Mouse (Mus musculus) CH12.LX (cell line): ENCODE results near the gene Hist1h2bg. TPM values are rescaled to one million over a fixed set of nuclear protein-coding genes. Genes with fewer than 3 reads are reported as not detected.
"Not testable (repeated sequence)": the region's sequence is repeated elsewhere in the genome, so short reads cannot be mapped to it uniquely, and the experiment has no call there.

Experiments used
- DNase-seq: peaks from one replicate; pipeline ENCODE4 v3.0.0-alpha.2; 2013; ENCODE audit errors: extremely low read depth
- H3K27ac ChIP-seq: 2 replicates; pipeline ENCODE4 v1.5.1; 2012; ENCODE audit warnings: low read depth, mild to moderate bottlenecking, control low read depth, moderate library complexity; ENCODE audit not compliant: insufficient read depth
- H3K27me3 ChIP-seq: replicated peaks from 2 replicates; pipeline ENCODE3; 2012; ENCODE audit warnings: inconsistent platforms
- H3K36me3 ChIP-seq, 2 experiments: replicated peaks in 1 of 2; 2 replicates each; pipeline versions ENCODE3 to v1.6.1; 2012; ENCODE audit warnings: inconsistent platforms in 1 of 2, low read length in 1 of 2, mild to moderate bottlenecking in 1 of 2, mixed read lengths in 1 of 2, moderate library complexity in 1 of 2; ENCODE audit not compliant: control insufficient read depth in 1 of 2, insufficient read depth in 1 of 2
- H3K4me1 ChIP-seq, 2 experiments: 2 replicates each; pipeline ENCODE4 v1.6.1; 2012; ENCODE audit warnings: inconsistent platforms in 1 of 2, moderate library complexity in 1 of 2; ENCODE audit not compliant: insufficient read depth in 2 of 2, control insufficient read depth in 1 of 2
- H3K4me2 ChIP-seq: 2 replicates; pipeline ENCODE4 v1.6.1; 2012; ENCODE audit warnings: low read depth, mild to moderate bottlenecking, control low read depth; ENCODE audit not compliant: poor library complexity, insufficient read depth, severe bottlenecking
- H3K4me3 ChIP-seq, 3 experiments: fragments of 150-350 bp in 1 of 3; sonication (generic) in 1 of 3; replicated peaks in 1 of 3; 2 replicates each; pipeline versions ENCODE3 to v1.5.1; 2011 to 2012; ENCODE audit warnings: low read depth in 2 of 3, low read length in 2 of 3, mild to moderate bottlenecking in 2 of 3, moderate library complexity in 2 of 3, control low read depth in 1 of 3, improper control_type of control experiment in 1 of 3, inconsistent platforms in 1 of 3, mixed read lengths in 1 of 3; ENCODE audit not compliant: poor library complexity in 1 of 3
- H3K79me2 ChIP-seq: replicated peaks from 2 replicates; pipeline ENCODE4 v1.6.1; 2012; ENCODE audit warnings: mild to moderate bottlenecking, moderate library complexity; ENCODE audit not compliant: control insufficient read depth, poor library complexity, insufficient read depth, severe bottlenecking; ENCODE audit errors: extremely low read depth
- H3K9ac ChIP-seq: 2 replicates; pipeline ENCODE4 v1.6.1; 2012; ENCODE audit warnings: low read depth, mild to moderate bottlenecking, control low read depth, moderate library complexity; ENCODE audit not compliant: insufficient read depth
- H3K9me3 ChIP-seq: replicated peaks from 2 replicates; pipeline ENCODE3; 2012; ENCODE audit warnings: low read length, inconsistent platforms, mixed read lengths
- CHD1 ChIP-seq: IDR thresholded peaks from 2 replicates; pipeline ENCODE4 v1.6.1; 2012; ENCODE audit warnings: low read depth, low read length, improper control_type of control experiment, inconsistent platforms
- E2F4 ChIP-seq: IDR thresholded peaks from 2 replicates; pipeline ENCODE4 v1.6.1; 2011; ENCODE audit warnings: low read depth, low read length, improper control_type of control experiment; ENCODE audit not compliant: insufficient replicate concordance
- ELF1 ChIP-seq: IDR thresholded peaks from 2 replicates; pipeline ENCODE4 v1.6.1; 2014; ENCODE audit warnings: low read depth, mild to moderate bottlenecking, inconsistent platforms, low read length, improper control_type of control experiment
- EP300 ChIP-seq: IDR thresholded peaks from 2 replicates; pipeline ENCODE4 v1.6.1; 2011; ENCODE audit warnings: low read length, improper control_type of control experiment
- GABPA ChIP-seq: IDR thresholded peaks from 2 replicates; pipeline ENCODE4 v1.6.1; 2012; ENCODE audit warnings: low read depth, low read length, improper control_type of control experiment, inconsistent platforms; ENCODE audit not compliant: insufficient replicate concordance
- IRF4 ChIP-seq: IDR thresholded peaks from 2 replicates; pipeline ENCODE4 v1.6.1; 2014; ENCODE audit warnings: low read depth, mild to moderate bottlenecking, inconsistent platforms, low read length, improper control_type of control experiment
- MAFK ChIP-seq: IDR thresholded peaks from 2 replicates; pipeline ENCODE4 v1.6.1; 2011; ENCODE audit warnings: low read length, improper control_type of control experiment; ENCODE audit not compliant: insufficient replicate concordance
- MAZ ChIP-seq: IDR thresholded peaks from 2 replicates; pipeline ENCODE4 v1.6.1; 2012; ENCODE audit warnings: low read depth, mild to moderate bottlenecking, inconsistent platforms, low read length, improper control_type of control experiment, moderate library complexity
- MYC ChIP-seq: IDR thresholded peaks from 2 replicates; pipeline ENCODE4 v1.6.1; 2011; ENCODE audit warnings: low read depth, mild to moderate bottlenecking, improper control_type of control experiment, low read length
- NRF1 ChIP-seq: IDR thresholded peaks from 2 replicates; pipeline ENCODE4 v1.6.1; 2014; ENCODE audit warnings: low read depth, mild to moderate bottlenecking, inconsistent platforms, low read length, improper control_type of control experiment, moderate library complexity
- PAX5 ChIP-seq: IDR thresholded peaks from 2 replicates; pipeline ENCODE4 v1.6.1; 2012; ENCODE audit warnings: low read length, inconsistent platforms, mixed read lengths
- POLR2A ChIP-seq: IDR thresholded peaks from 2 replicates; pipeline ENCODE4 v1.6.1; 2011; ENCODE audit warnings: low read depth, mild to moderate bottlenecking, improper control_type of control experiment, low read length
- POLR2AphosphoS2 ChIP-seq: IDR thresholded peaks from 2 replicates; pipeline ENCODE4 v1.6.1; 2011; ENCODE audit warnings: low read depth, low read length, improper control_type of control experiment
- SIN3A ChIP-seq: IDR thresholded peaks from 2 replicates; pipeline ENCODE4 v1.6.1; 2012; ENCODE audit warnings: low read length, improper control_type of control experiment, inconsistent platforms
- SMC3 ChIP-seq: IDR thresholded peaks from 2 replicates; pipeline ENCODE4 v1.6.1; 2011; ENCODE audit warnings: low read depth, low read length, improper control_type of control experiment
- TCF12 ChIP-seq: IDR thresholded peaks from 2 replicates; pipeline ENCODE4 v1.6.1; 2014; ENCODE audit warnings: low read depth, mild to moderate bottlenecking, inconsistent platforms, low read length, improper control_type of control experiment
- UBTF ChIP-seq: IDR thresholded peaks from 2 replicates; pipeline ENCODE4 v1.6.1; 2012; ENCODE audit warnings: low read depth, mild to moderate bottlenecking, inconsistent platforms, low read length, improper control_type of control experiment, moderate library complexity
- ZKSCAN1 ChIP-seq: IDR thresholded peaks from 2 replicates; pipeline ENCODE4 v1.6.1; 2012; ENCODE audit warnings: low read depth, inconsistent platforms, low read length, improper control_type of control experiment, borderline replicate concordance
- ZMIZ1 ChIP-seq: IDR thresholded peaks from 2 replicates; pipeline ENCODE4 v1.6.1; 2012; ENCODE audit warnings: low read depth, mild to moderate bottlenecking, inconsistent platforms, low read length, improper control_type of control experiment
- dilution Hi-C: fragments of 300-500 bp; cut with MboI; formaldehyde crosslinking; loops from 2 replicates; pipeline ENCODE4 v1.14.3; 2020; ENCODE audit warnings: low sequenced_read_pairs; ENCODE audit not compliant: extremely low pct_unique_long_range_greater_than_20kb, extremely low pct_ligation_motif_present
- in situ Hi-C: fragments of 300-500 bp; cut with MboI; formaldehyde crosslinking; loops from 3 replicates; pipeline ENCODE4 v1.14.3; 2019; ENCODE audit warnings: low sequenced_read_pairs, low pct_ligation_motif_present, low pct_unique_long_range_greater_than_20kb, mixed read lengths
- polyA plus RNA-seq: library from polyadenylated mRNA; unstranded; fragments of >175 nt; gene quantifications from 2 replicates; pipeline ENCODE4 v1.2.1, GENCODE M21; 2012; ENCODE audit warnings: low read depth; ENCODE audit not compliant: insufficient read length
- total RNA-seq, 2 experiments: library from RNA; depleted of rRNA; stranded (reverse); fragments of 300-350 nt in 1 of 2; fragments of >200 nt in 1 of 2; gene quantifications; 2 replicates each; pipeline ENCODE4 v1.2.3; 2012 to 2014

Gene Hist1h2bg
- total and polyA plus RNA-seq, 3 experiments, result 9.4 to 3,252 (median 136) TPM

DNA sequence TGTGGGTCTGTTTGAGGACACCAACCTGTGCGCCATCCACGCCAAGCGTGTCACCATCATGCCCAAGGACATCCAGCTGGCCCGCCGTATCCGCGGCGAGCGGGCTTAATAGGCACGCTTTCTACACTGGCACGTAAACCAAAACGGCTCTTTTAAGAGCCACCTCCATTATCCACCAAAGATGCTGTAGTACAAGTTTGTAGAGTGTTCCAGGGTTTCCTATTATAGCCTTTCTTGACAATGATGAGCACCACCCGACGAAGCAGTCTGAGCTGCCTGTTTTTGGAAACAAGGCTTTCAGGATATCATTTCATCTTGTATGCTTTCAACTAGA lies 26.4 kb upstream of the Hist1h2bg start:
- H3K9me3 ChIP-seq, H3K27me3 ChIP-seq, in situ Hi-C loops, H3K79me2 ChIP-seq, DNase-seq, dilution Hi-C loops, H3K36me3 ChIP-seq: not testable (repeated sequence)
- peak overlapping the region; percentile 67 for H3K4me2 ChIP-seq
- H3K4me1 ChIP-seq, result peaks cover 0 to 13% of the 10 kb centered on the region in 2 experiments; a peak in 2 of 4 replicates
- H3K27ac ChIP-seq, result peak overlapping the region; percentile 90
- TF ChIP-seq IRF4 (0 out of 2 replicates have a peak, but pooled peaks have one; percentile 3), POLR2AphosphoS2 (peak; percentile 11; the same call in 1 of the 2 replicates), POLR2A (peak; percentile 72; the same call in 1 of the 2 replicates), UBTF (0 out of 2 replicates have a peak, but pooled peaks have one; percentile 22)
- peak overlapping the region; percentile 69; the same call in 1 of the 2 replicates for H3K9ac ChIP-seq
- peak overlapping the region in 2 of 3 experiments; percentile 39 to 64 for H3K4me3 ChIP-seq

DNA sequence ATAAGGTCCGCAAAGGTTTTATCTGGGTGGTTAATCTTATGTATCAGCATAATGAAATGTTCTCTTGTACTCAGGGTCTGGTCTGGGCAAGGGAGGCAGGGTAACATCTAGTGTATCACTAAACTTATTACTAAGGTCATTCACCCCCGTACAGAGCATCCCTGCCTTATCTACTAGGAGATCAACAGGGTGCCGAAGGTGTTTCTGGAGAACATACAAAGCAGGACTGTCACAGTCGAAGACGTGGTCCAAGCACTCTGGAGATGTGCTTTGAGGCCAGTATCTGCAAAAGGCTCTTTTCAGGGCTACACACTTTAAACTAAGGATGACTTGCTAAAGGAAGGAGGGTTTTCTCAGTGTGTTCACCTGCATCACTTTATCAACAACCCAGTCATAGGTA lies 24.5 kb upstream of the Hist1h2bg start:
- no peak for DNase-seq
- no peak overlapping the region for H3K9ac ChIP-seq
- TF ChIP-seq SIN3A, result no peak
- TF ChIP-seq MAZ, result no peak
- TF ChIP-seq GABPA, result no peak
- no peak for TF ChIP-seq MAFK
- TF ChIP-seq NRF1, result no peak
- no peak for TF ChIP-seq TCF12
- TF ChIP-seq ZMIZ1, result no peak
- TF ChIP-seq POLR2A, result no peak
- TF ChIP-seq E2F4, result no peak
- TF ChIP-seq EP300, result no peak
- no peak for TF ChIP-seq SMC3
- TF ChIP-seq MYC, result no peak
- TF ChIP-seq POLR2AphosphoS2, result no peak
- no peak for TF ChIP-seq ZKSCAN1
- no peak for TF ChIP-seq PAX5
- no peak for TF ChIP-seq CHD1
- no peak for TF ChIP-seq ELF1
- H3K4me1 ChIP-seq, result peaks cover 0 to 6% of the 10 kb centered on the region in 2 experiments; a peak in 1 of 4 replicates
- in situ Hi-C loops, result no loop called here
- dilution Hi-C loops, result no loop called here
- no peaks in the 10 kb centered on the region for H3K9me3 ChIP-seq
- H3K27ac ChIP-seq, result no peak overlapping the region
- no peak overlapping the region for H3K4me2 ChIP-seq
- no peaks in the 10 kb centered on the region for H3K36me3 ChIP-seq
- no peaks in the 10 kb centered on the region for H3K79me2 ChIP-seq
- H3K4me3 ChIP-seq, result no peak overlapping the region
- H3K27me3 ChIP-seq, result no peaks in the 10 kb centered on the region
